Mouse (Mus musculus) heart, embryonic 10.5 days (tissue): ENCODE results near the gene Creb3. TPM values are rescaled to one million over a fixed set of nuclear protein-coding genes. Genes with fewer than 3 reads are reported as not detected.

ENCODE experiments used
- DNase-seq: peaks from one replicate; pipeline ENCODE4 v3.0.0-alpha.2; 2017; ENCODE audit warnings: low spot score
- H3K27ac ChIP-seq: fragments of 300-500 bp; sonication (generic); 2 replicates; pipeline ENCODE4 v1.5.1; 2016; ENCODE audit warnings: mild to moderate bottlenecking
- H3K27me3 ChIP-seq: fragments of 300-500 bp; sonication (generic); 2 replicates; pipeline ENCODE4 v1.6.1; 2016; ENCODE audit warnings: mild to moderate bottlenecking; ENCODE audit not compliant: poor library complexity, insufficient read depth, severe bottlenecking
- H3K36me3 ChIP-seq: fragments of 300-500 bp; sonication (generic); 2 replicates; pipeline ENCODE4 v1.6.1; 2016; ENCODE audit warnings: mild to moderate bottlenecking, moderate library complexity
- H3K4me1 ChIP-seq: fragments of 300-500 bp; sonication (generic); 2 replicates; pipeline ENCODE4 v1.6.1; 2016; ENCODE audit warnings: mild to moderate bottlenecking
- H3K4me3 ChIP-seq: fragments of 300-500 bp; sonication (generic); 2 replicates; pipeline ENCODE4 v1.5.1; 2016; ENCODE audit warnings: mild to moderate bottlenecking, moderate library complexity
- H3K9me3 ChIP-seq: fragments of 300-500 bp; sonication (generic); 2 replicates; pipeline ENCODE4 v1.6.1; 2016; ENCODE audit warnings: mild to moderate bottlenecking, moderate library complexity
- WGBS: fragments of 180-500 bp; shearing (Covaris S2); methylation state at CpG from one replicate; pipeline ENCODE4 v1.1.7; 2016; 5-methylcytosine and 5-hydroxymethylcytosine counted together
- polyA plus RNA-seq: library from polyadenylated mRNA; unstranded; fragments of >200 nt; fragmentation: Nextera tagmentation; extraction: Ambion mirVana; gene quantifications from 2 replicates; pipeline ENCODE4 v1.2.1, GENCODE M21; 2016

Creb3 gene
- polyA plus RNA-seq, 1 experiment from 2014 or later, result 68.8 TPM

- peaks cover 57% of the 10 kb centered on the region for H3K36me3 ChIP-seq
Measured at GRCm38 (mm10) chr4:43578376-43579204, 16.5 kb downstream of the Creb3 start, which contains the start of the genes Rgp1 and Gba2. Rgp1 (plus strand) TSS chr4:43578715. Gba2 (minus strand) TSS chr4:43578873.

GRCm38 (mm10) chr4:43579256-43579655 is 17.1 kb downstream of the Creb3 start:
- Histone ChIP-seq H3K27ac (peak overlapping the region; percentile 97), H3K4me3 (peak overlapping the region; percentile 92), H3K36me3 (peaks cover 57% of the 10 kb centered on the region), H3K27me3 (no peaks in the 10 kb centered on the region), H3K9me3 (no peaks in the 10 kb centered on the region), H3K4me1 (peaks cover 39% of the 10 kb centered on the region)
- peak; percentile 66 for DNase-seq
- 2% methylated on average over 10 of the region's 10 CpGs for WGBS

More at GRCm38 (mm10) chr4:43578376-43579204, 16.5 kb downstream of the Creb3 start, which contains the start of the genes Rgp1 and Gba2:
- Histone ChIP-seq H3K9me3 (no peaks in the 10 kb centered on the region), H3K4me3 (peak within 1 kb of the TSS; percentile 92), H3K4me1 (peaks cover 37% of the 10 kb centered on the region), H3K27me3 (no peaks in the 10 kb centered on the region), H3K27ac (peak within 1 kb of the TSS; percentile 97)
- DNase-seq, result peak; percentile 95
- under 1% methylated on average over 75 of the region's 76 CpGs for WGBS

- WGBS, result 89% methylated on average over 6 of the region's 6 CpGs
- peaks cover 43% of the 10 kb centered on the region for H3K4me1 ChIP-seq
Measured at GRCm38 (mm10) chr4:43579731-43580130, 17.6 kb downstream of the Creb3 start.

GRCm38 (mm10) chr4:43580721-43581120 is 18.6 kb downstream of the Creb3 start:
- no peaks in the 10 kb centered on the region for H3K9me3 ChIP-seq
- no peak overlapping the region for H3K4me3 ChIP-seq
- no peak overlapping the region for H3K27ac ChIP-seq
- H3K27me3 ChIP-seq, result no peaks in the 10 kb centered on the region
- peaks cover 48% of the 10 kb centered on the region for H3K4me1 ChIP-seq
- 90% methylated on average over 5 of the region's 5 CpGs for WGBS
- H3K36me3 ChIP-seq, result peaks cover 52% of the 10 kb centered on the region
- peak; percentile 68 for DNase-seq

More at GRCm38 (mm10) chr4:43579731-43580130, 17.6 kb downstream of the Creb3 start:
- no peaks in the 10 kb centered on the region for H3K27me3 ChIP-seq
- H3K36me3 ChIP-seq, result peaks cover 59% of the 10 kb centered on the region
- no peak overlapping the region; the same call in 1 of the 2 replicates for H3K27ac ChIP-seq
- DNase-seq, result peak; percentile 70
- peak overlapping the region; percentile 92 for H3K4me3 ChIP-seq
- no peaks in the 10 kb centered on the region for H3K9me3 ChIP-seq

- H3K36me3 ChIP-seq, result peaks cover 52% of the 10 kb centered on the region
- H3K4me3 ChIP-seq, result no peak overlapping the region
- no peak overlapping the region for H3K27ac ChIP-seq
- no peaks in the 10 kb centered on the region for H3K9me3 ChIP-seq
- WGBS, result 94% methylated on average over 12 of the region's 12 CpGs
- H3K4me1 ChIP-seq, result peaks cover 52% of the 10 kb centered on the region
- peak; percentile 75 for DNase-seq
- no peaks in the 10 kb centered on the region for H3K27me3 ChIP-seq
Measured at GRCm38 (mm10) chr4:43581381-43581780, 19.2 kb downstream of the Creb3 start.

GRCm38 (mm10) chr4:43582241-43582640 is 20.1 kb downstream of the Creb3 start:
- Histone ChIP-seq H3K36me3 (peaks cover 48% of the 10 kb centered on the region), H3K4me3 (no peak overlapping the region), H3K27me3 (no peaks in the 10 kb centered on the region), H3K9me3 (no peaks in the 10 kb centered on the region), H3K27ac (no peak overlapping the region), H3K4me1 (peaks cover 45% of the 10 kb centered on the region)
- no peak for DNase-seq
- 87% methylated on average over 5 of the region's 5 CpGs for WGBS

- no peak overlapping the region for H3K4me3 ChIP-seq
- H3K4me1 ChIP-seq, result peaks cover 47% of the 10 kb centered on the region
- no peak overlapping the region for H3K27ac ChIP-seq
- no peaks in the 10 kb centered on the region for H3K9me3 ChIP-seq
- no peak for DNase-seq
- 62% methylated on average over 7 of the region's 7 CpGs for WGBS
- H3K36me3 ChIP-seq, result peaks cover 48% of the 10 kb centered on the region
- H3K27me3 ChIP-seq, result no peaks in the 10 kb centered on the region
Measured at GRCm38 (mm10) chr4:43583421-43583820, 21.3 kb downstream of the Creb3 start.

- no peak within 1 kb of the TSS for H3K4me3 ChIP-seq
- peaks cover 48% of the 10 kb centered on the region for H3K36me3 ChIP-seq
- H3K4me1 ChIP-seq, result peaks cover 42% of the 10 kb centered on the region
- no peaks in the 10 kb centered on the region for H3K9me3 ChIP-seq
- H3K27me3 ChIP-seq, result no peaks in the 10 kb centered on the region
- WGBS, result 58% methylated on average over 12 of the region's 12 CpGs
- no peak within 1 kb of the TSS for H3K27ac ChIP-seq
- no peak for DNase-seq
Measured at GRCm38 (mm10) chr4:43584444-43585416, 22.6 kb downstream of the Creb3 start, which contains the start of gene Msmp. Msmp (minus strand) TSS chr4:43584494.

GRCm38 (mm10) chr4:43585682-43586081 is 23.6 kb downstream of the Creb3 start:
- Histone ChIP-seq H3K9me3 (no peaks in the 10 kb centered on the region), H3K4me1 (peaks cover 35% of the 10 kb centered on the region), H3K27me3 (no peaks in the 10 kb centered on the region), H3K4me3 (no peak overlapping the region), H3K36me3 (peaks cover 41% of the 10 kb centered on the region), H3K27ac (peak overlapping the region; percentile 7; the same call in 1 of the 2 replicates)
- WGBS, result 51% methylated on average over 10 of the region's 10 CpGs
- DNase-seq, result no peak

GRCm38 (mm10) chr4:43586411-43586810 is 24.3 kb downstream of the Creb3 start:
- no peak overlapping the region for H3K4me3 ChIP-seq
- 62% methylated on average over 8 of the region's 8 CpGs for WGBS
- peaks cover 34% of the 10 kb centered on the region for H3K36me3 ChIP-seq
- H3K27ac ChIP-seq, result no peak overlapping the region
- H3K27me3 ChIP-seq, result no peaks in the 10 kb centered on the region
- H3K9me3 ChIP-seq, result no peaks in the 10 kb centered on the region
- no peak for DNase-seq
- H3K4me1 ChIP-seq, result peaks cover 35% of the 10 kb centered on the region

- Histone ChIP-seq H3K36me3 (peaks cover 22% of the 10 kb centered on the region), H3K9me3 (no peaks in the 10 kb centered on the region), H3K27ac (no peak overlapping the region), H3K4me1 (peaks cover 35% of the 10 kb centered on the region), H3K27me3 (no peaks in the 10 kb centered on the region), H3K4me3 (no peak overlapping the region)
- DNase-seq, result no peak
- 33% methylated on average over 7 of the region's 7 CpGs for WGBS
Measured at GRCm38 (mm10) chr4:43587681-43588080, 25.5 kb downstream of the Creb3 start.

GRCm38 (mm10) chr4:43591543-43591942 is 29.4 kb downstream of the Creb3 start:
- 59% methylated on average over 5 of the region's 5 CpGs for WGBS
- Histone ChIP-seq H3K9me3 (no peaks in the 10 kb centered on the region), H3K4me1 (peaks cover 10% of the 10 kb centered on the region; the same call in 1 of the 2 replicates), H3K27me3 (no peaks in the 10 kb centered on the region), H3K27ac (no peak overlapping the region), H3K36me3 (no peaks in the 10 kb centered on the region), H3K4me3 (no peak overlapping the region)
- DNase-seq, result no peak
